Mouse (Mus musculus): ENCODE results near the gene Ago1. TPM values are rescaled to one million over a fixed set of nuclear protein-coding genes. Genes with fewer than 3 reads are reported as not detected.

The Ago1 gene
- polyA plus RNA-seq, 1 experiment = 37.0 TPM

- Histone ChIP-seq H3K27ac (ENCODE audit: insufficient read depth, low read length) (no peak overlapping the region), H3K27me3 (ENCODE audit: control insufficient read depth, insufficient read depth, low read length) (no peaks in the 10 kb centered on the region), H3K4me1 (ENCODE audit: control insufficient read depth, insufficient read depth, low read length) (peaks cover 4% of the 10 kb centered on the region), H3K4me3 (replicated peaks; ENCODE audit: insufficient read depth, low read depth, low read length) (no peak overlapping the region)
- no peak for DNase-seq
- 80% methylated on average over 4 of the region's 4 CpGs for WGBS
- TF ChIP-seq POLR2A (IDR thresholded peaks at IDR 0.05; ENCODE audit: borderline replicate concordance, insufficient read depth, low read length) (no peak), CTCF (IDR thresholded peaks at IDR 0.05; ENCODE audit: borderline replicate concordance, insufficient read depth, low read depth, low read length) (no peak)
Measured at GRCm38 (mm10) chr4:126431746-126432145, 36.6 kb downstream of the Ago1 start.

GRCm38 (mm10) chr4:126429347-126430079 lies 38.9 kb downstream of the Ago1 start, which contains the start of gene Ago3:
Gene Ago3 (minus strand): TSS chr4:126429556.
- Histone ChIP-seq H3K27me3 (ENCODE audit: control insufficient read depth, insufficient read depth, low read length) (no peaks in the 10 kb centered on the region), H3K4me1 (ENCODE audit: control insufficient read depth, insufficient read depth, low read length) (no peaks in the 10 kb centered on the region), H3K27ac (ENCODE audit: insufficient read depth, low read length) (peak within 1 kb of the TSS; percentile 54), H3K4me3 (replicated peaks; ENCODE audit: insufficient read depth, low read depth, low read length) (peak within 1 kb of the TSS; percentile 95)
- peak; percentile 95 to 96 for DNase-seq
- WGBS = under 1% methylated on average over 65 of the region's 65 CpGs
- TF ChIP-seq CTCF (IDR thresholded peaks at IDR 0.05; ENCODE audit: borderline replicate concordance, insufficient read depth, low read depth, low read length) = no peak
- peak; percentile 65 for TF ChIP-seq POLR2A (IDR thresholded peaks at IDR 0.05; ENCODE audit: borderline replicate concordance, insufficient read depth, low read length)

GRCm38 (mm10) chr4:126428682-126429346 lies 39.6 kb downstream of the Ago1 start:
- no peak for TF ChIP-seq CTCF (IDR thresholded peaks at IDR 0.05; ENCODE audit: borderline replicate concordance, insufficient read depth, low read depth, low read length)
- TF ChIP-seq POLR2A (IDR thresholded peaks at IDR 0.05; ENCODE audit: borderline replicate concordance, insufficient read depth, low read length) = no peak
- no peak for DNase-seq
- H3K4me1 ChIP-seq (ENCODE audit: control insufficient read depth, insufficient read depth, low read length) = no peaks in the 10 kb centered on the region
- peak overlapping the region; percentile 95 for H3K4me3 ChIP-seq (replicated peaks; ENCODE audit: insufficient read depth, low read depth, low read length)
- WGBS = under 1% methylated on average over 24 of the region's 24 CpGs
- H3K27me3 ChIP-seq (ENCODE audit: control insufficient read depth, insufficient read depth, low read length) = no peaks in the 10 kb centered on the region
- peak overlapping the region; percentile 50 for H3K27ac ChIP-seq (ENCODE audit: insufficient read depth, low read length)

GRCm38 (mm10) chr4:126423866-126424265 lies 44.5 kb downstream of the Ago1 start:
- Histone ChIP-seq H3K4me1 (ENCODE audit: control insufficient read depth, insufficient read depth, low read length) (no peaks in the 10 kb centered on the region), H3K4me3 (replicated peaks; ENCODE audit: insufficient read depth, low read depth, low read length) (no peak overlapping the region), H3K27ac (ENCODE audit: insufficient read depth, low read length) (no peak overlapping the region), H3K27me3 (ENCODE audit: control insufficient read depth, insufficient read depth, low read length) (no peaks in the 10 kb centered on the region)
- no peak for DNase-seq
- 51% methylated on average over 2 of the region's 2 CpGs for WGBS
- TF ChIP-seq CTCF (IDR thresholded peaks at IDR 0.05; ENCODE audit: borderline replicate concordance, insufficient read depth, low read depth, low read length) (no peak), POLR2A (IDR thresholded peaks at IDR 0.05; ENCODE audit: borderline replicate concordance, insufficient read depth, low read length) (no peak)

- Histone ChIP-seq H3K4me3 (replicated peaks; ENCODE audit: insufficient read depth, low read depth, low read length) (no peak overlapping the region), H3K4me1 (ENCODE audit: control insufficient read depth, insufficient read depth, low read length) (no peaks in the 10 kb centered on the region), H3K27ac (ENCODE audit: insufficient read depth, low read length) (no peak overlapping the region), H3K27me3 (ENCODE audit: control insufficient read depth, insufficient read depth, low read length) (no peaks in the 10 kb centered on the region)
- TF ChIP-seq POLR2A (IDR thresholded peaks at IDR 0.05; ENCODE audit: borderline replicate concordance, insufficient read depth, low read length) (no peak), CTCF (IDR thresholded peaks at IDR 0.05; ENCODE audit: borderline replicate concordance, insufficient read depth, low read depth, low read length) (no peak)
- no peak for DNase-seq
Measured at GRCm38 (mm10) chr4:126415707-126416106, 52.7 kb downstream of the Ago1 start.

- no peaks in the 10 kb centered on the region for H3K27me3 ChIP-seq (ENCODE audit: control insufficient read depth, insufficient read depth, low read length)
- no peak for DNase-seq
- no peaks in the 10 kb centered on the region for H3K4me1 ChIP-seq (ENCODE audit: control insufficient read depth, insufficient read depth, low read length)
- TF ChIP-seq POLR2A (IDR thresholded peaks at IDR 0.05; ENCODE audit: borderline replicate concordance, insufficient read depth, low read length) = no peak
- TF ChIP-seq CTCF (IDR thresholded peaks at IDR 0.05; ENCODE audit: borderline replicate concordance, insufficient read depth, low read depth, low read length) = no peak
- WGBS = 88% methylated on average over 3 of the region's 3 CpGs
- H3K4me3 ChIP-seq (replicated peaks; ENCODE audit: insufficient read depth, low read depth, low read length) = no peak overlapping the region
- H3K27ac ChIP-seq (ENCODE audit: insufficient read depth, low read length) = no peak overlapping the region
Measured at GRCm38 (mm10) chr4:126412526-126412925, 55.9 kb downstream of the Ago1 start.

Other genes with a start within 250 kb of the Ago1 start
- gene Map7d1, start 212.2 kb downstream of the Ago1 start, polyA plus RNA-seq (2012; rRNA removed) = 274 and 283 TPM in 2 replicates
- 175 TPM in 2 replicates for gene Trappc3, start 206.3 kb downstream of the Ago1 start, polyA plus RNA-seq (2012; rRNA removed)
- 0.93 and 2.0 TPM in 2 replicates for gene Col8a2, start 181.8 kb downstream of the Ago1 start, polyA plus RNA-seq (2012; rRNA removed)
- gene Adprhl2, start 146.9 kb downstream of the Ago1 start, polyA plus RNA-seq (2012; rRNA removed) = 45.8 and 49.7 TPM in 2 replicates
- 4.1 and 4.7 TPM in 2 replicates for gene Tekt2, start 142.9 kb downstream of the Ago1 start, polyA plus RNA-seq (2012; rRNA removed)
- 13.3 and 14.5 TPM in 2 replicates for gene Ago3, start 39.0 kb downstream of the Ago1 start, polyA plus RNA-seq (2012; rRNA removed)
- gene Ago4, start 64.9 kb upstream of the Ago1 start, polyA plus RNA-seq (2012; rRNA removed) = 4.9 TPM in 2 replicates
- gene Clspn, start 88.4 kb upstream of the Ago1 start, polyA plus RNA-seq (2012; rRNA removed) = 0.49 and 0.67 TPM in 2 replicates
- gene 5730409E04Rik, start 141.2 kb upstream of the Ago1 start, polyA plus RNA-seq (2012; rRNA removed) = 64.7 and 68.6 TPM in 2 replicates
- gene Psmb2, start 209.0 kb upstream of the Ago1 start, polyA plus RNA-seq (2012; rRNA removed) = 170 and 173 TPM in 2 replicates